Mouse (Mus musculus): ENCODE data around the gene Rbm5. TPM values are rescaled to one million over a fixed set of nuclear protein-coding genes. Genes with fewer than 3 reads are reported as not detected.

Rbm5 gene
- 16.1 and 25.4 TPM in 2 replicates for polyA plus RNA-seq (2012)

GRCm38 (mm10) chr9:107770374-107771290, at the start of gene Rbm5:
Gene Rbm5, minus strand, starts transcription at chr9:107770996.
- TF ChIP-seq GATA1 (IDR thresholded peaks at IDR 0.05; ENCODE audit: low read length), result no peak

GRCm38 (mm10) chr9:107812132-107812531, 41.3 kb upstream of the Rbm5 start:
- TF ChIP-seq GATA1 (IDR thresholded peaks at IDR 0.05; ENCODE audit: low read length), result no peak

- TF ChIP-seq GATA1 (IDR thresholded peaks at IDR 0.05; ENCODE audit: low read length), result no peak
These were observed 40.2 kb upstream of the Rbm5 start for GRCm38 (mm10) chr9:107810985-107811384.

GRCm38 (mm10) chr9:107791714-107792113, 20.9 kb upstream of the Rbm5 start:
- TF ChIP-seq GATA1 (IDR thresholded peaks at IDR 0.05; ENCODE audit: low read length), result no peak

- TF ChIP-seq GATA1 (IDR thresholded peaks at IDR 0.05; ENCODE audit: low read length), result no peak
These were observed 11.9 kb upstream of the Rbm5 start for GRCm38 (mm10) chr9:107782536-107783203.

GRCm38 (mm10) chr9:107776809-107777208, 6.0 kb upstream of the Rbm5 start:
- TF ChIP-seq GATA1 (IDR thresholded peaks at IDR 0.05; ENCODE audit: low read length), result no peak

- TF ChIP-seq GATA1 (IDR thresholded peaks at IDR 0.05; ENCODE audit: low read length), result no peak
These were observed 3.6 kb upstream of the Rbm5 start for GRCm38 (mm10) chr9:107774411-107774810.

GRCm38 (mm10) chr9:107771782-107772181, 986 bp upstream of the Rbm5 start:
- no peak for TF ChIP-seq GATA1 (IDR thresholded peaks at IDR 0.05; ENCODE audit: low read length)

- TF ChIP-seq GATA1 (IDR thresholded peaks at IDR 0.05; ENCODE audit: low read length), result no peak
These were observed 791 bp downstream of the Rbm5 start for GRCm38 (mm10) chr9:107770037-107770373.

GRCm38 (mm10) chr9:107769445-107770000, 1.3 kb downstream of the Rbm5 start:
- no peak for TF ChIP-seq GATA1 (IDR thresholded peaks at IDR 0.05; ENCODE audit: low read length)

GRCm38 (mm10) chr9:107768851-107769250, 1.9 kb downstream of the Rbm5 start:
- TF ChIP-seq GATA1 (IDR thresholded peaks at IDR 0.05; ENCODE audit: low read length), result no peak

- TF ChIP-seq GATA1 (IDR thresholded peaks at IDR 0.05; ENCODE audit: low read length), result no peak
These were observed 11.2 kb downstream of the Rbm5 start for GRCm38 (mm10) chr9:107759593-107759992.

GRCm38 (mm10) chr9:107750378-107750777, 20.4 kb downstream of the Rbm5 start:
- TF ChIP-seq GATA1 (IDR thresholded peaks at IDR 0.05; ENCODE audit: low read length), result no peak

GRCm38 (mm10) chr9:107748063-107748462, 22.7 kb downstream of the Rbm5 start:
- TF ChIP-seq GATA1 (IDR thresholded peaks at IDR 0.05; ENCODE audit: low read length), result no peak

GRCm38 (mm10) chr9:107747310-107747709, 23.5 kb downstream of the Rbm5 start:
- no peak for TF ChIP-seq GATA1 (IDR thresholded peaks at IDR 0.05; ENCODE audit: low read length)

GRCm38 (mm10) chr9:107746679-107747078, 24.1 kb downstream of the Rbm5 start:
- no peak for TF ChIP-seq GATA1 (IDR thresholded peaks at IDR 0.05; ENCODE audit: low read length)
